Mouse (Mus musculus) midbrain, embryonic 12.5 days (tissue): ENCODE results near the gene Lrrc9. TPM values are rescaled to one million over a fixed set of nuclear protein-coding genes. Genes with fewer than 3 reads are reported as not detected.

Experiments used
- ATAC-seq: fragments of 200-750 bp; cut with Nextera tagmentation; 2 replicates; pipeline ENCODE4 v1.8.0; 2017; ENCODE audit warnings: low read depth, moderate TSS enrichment, moderate library complexity; ENCODE audit not compliant: low FRiP score
- H3K27ac ChIP-seq: fragments of 300-500 bp; sonication (generic); replicated peaks from 2 replicates; pipeline ENCODE4 v1.5.1; 2016; ENCODE audit warnings: mild to moderate bottlenecking
- H3K27me3 ChIP-seq: fragments of 300-500 bp; sonication (generic); 2 replicates; pipeline ENCODE4 v1.6.1; 2016; ENCODE audit warnings: mild to moderate bottlenecking
- H3K36me3 ChIP-seq: fragments of 300-500 bp; sonication (generic); 2 replicates; pipeline ENCODE4 v1.6.1; 2016
- H3K4me1 ChIP-seq: fragments of 300-500 bp; sonication (generic); 2 replicates; pipeline ENCODE4 v1.6.1; 2016
- H3K4me2 ChIP-seq: fragments of 300-500 bp; sonication (generic); replicated peaks from 2 replicates; pipeline ENCODE4 v1.6.1; 2016; ENCODE audit warnings: mild to moderate bottlenecking, moderate library complexity
- H3K4me3 ChIP-seq: fragments of 300-500 bp; sonication (generic); 2 replicates; pipeline ENCODE4 v1.5.1; 2016; ENCODE audit warnings: mild to moderate bottlenecking
- H3K9ac ChIP-seq: fragments of 300-500 bp; sonication (generic); replicated peaks from 2 replicates; pipeline ENCODE4 v1.6.1; 2016; ENCODE audit warnings: mild to moderate bottlenecking, moderate library complexity
- H3K9me3 ChIP-seq: fragments of 300-500 bp; sonication (generic); 2 replicates; pipeline ENCODE4 v1.6.1; 2016; ENCODE audit warnings: mild to moderate bottlenecking
- WGBS: fragments of 180-500 bp; shearing (Covaris S2); methylation state at CpG from one replicate; pipeline ENCODE4 v1.1.7; 2016; 5-methylcytosine and 5-hydroxymethylcytosine counted together
- polyA plus RNA-seq: library from polyadenylated mRNA; unstranded; fragments of >200 nt; fragmentation: Nextera tagmentation; extraction: Ambion mirVana; gene quantifications from 2 replicates; pipeline ENCODE4 v1.2.1, GENCODE M21; 2016

The Lrrc9 gene
- 2.9 and 3.1 TPM in 2 replicates for polyA plus RNA-seq

GRCm38 (mm10) chr12:72441839-72442576 lies at the start of gene Lrrc9:
Lrrc9 (plus strand) TSS chr12:72441866.
- Histone ChIP-seq H3K4me1 (peaks cover 18% of the 10 kb centered on the region), H3K4me2 (peak within 1 kb of the TSS; percentile 77), H3K27ac (peak within 1 kb of the TSS; percentile 76), H3K36me3 (no peaks in the 10 kb centered on the region), H3K9ac (peak within 1 kb of the TSS; percentile 55), H3K9me3 (no peaks in the 10 kb centered on the region), H3K4me3 (peak within 1 kb of the TSS; percentile 47), H3K27me3 (no peaks in the 10 kb centered on the region)
- ATAC-seq: peak; percentile 91
- under 1% methylated on average over 31 of the region's 31 CpGs for WGBS

GRCm38 (mm10) chr12:72393046-72393805 lies 48.4 kb upstream of the Lrrc9 start:
- Histone ChIP-seq H3K36me3 (no peaks in the 10 kb centered on the region), H3K27me3 (no peaks in the 10 kb centered on the region), H3K9ac (no peak overlapping the region), H3K9me3 (no peaks in the 10 kb centered on the region), H3K4me2 (no peak overlapping the region), H3K27ac (no peak overlapping the region), H3K4me3 (no peak overlapping the region), H3K4me1 (0 out of 2 replicates have a peak, but pooled peaks cover 4% of the 10 kb centered on the region)
- ATAC-seq: no peak
- 61% methylated on average over 13 of the region's 13 CpGs for WGBS

DNA sequence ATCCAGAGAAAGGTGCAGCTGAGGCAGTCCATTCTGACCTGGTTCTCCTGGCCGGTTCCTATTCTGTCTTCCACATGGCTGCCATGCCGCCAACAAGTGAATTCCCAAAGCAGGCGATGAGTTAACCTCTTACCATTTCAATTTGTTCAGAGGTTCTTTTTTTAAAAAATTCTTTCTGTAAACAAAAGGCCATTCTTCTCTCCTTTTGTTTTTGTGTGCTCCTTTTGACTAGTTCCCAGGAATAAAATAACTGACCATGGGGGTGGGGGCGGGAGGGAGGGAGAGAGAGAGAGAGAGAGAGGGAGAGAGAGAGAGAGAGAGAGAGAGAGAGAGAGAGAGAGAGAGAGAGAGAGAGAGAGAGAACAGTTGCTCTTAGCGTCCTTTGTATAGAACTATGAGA lies 36.6 kb upstream of the Lrrc9 start:
- peaks cover 19% of the 10 kb centered on the region for H3K4me1 ChIP-seq
- no peak overlapping the region for H3K9ac ChIP-seq
- H3K36me3 ChIP-seq: no peaks in the 10 kb centered on the region
- H3K9me3 ChIP-seq: no peaks in the 10 kb centered on the region
- peaks cover 3% of the 10 kb centered on the region; the same call in 1 of the 2 replicates for H3K27me3 ChIP-seq
- no peak for ATAC-seq
- 42% methylated on average over 5 of the region's 5 CpGs for WGBS
- no peak overlapping the region for H3K4me3 ChIP-seq
- H3K27ac ChIP-seq: no peak overlapping the region
- H3K4me2 ChIP-seq: no peak overlapping the region

- Histone ChIP-seq H3K4me2 (peak overlapping the region; percentile 79), H3K36me3 (no peaks in the 10 kb centered on the region), H3K27ac (peak overlapping the region; percentile 83), H3K9me3 (no peaks in the 10 kb centered on the region), H3K9ac (peak overlapping the region; percentile 77), H3K27me3 (peaks cover 3% of the 10 kb centered on the region; the same call in 1 of the 2 replicates), H3K4me1 (peaks cover 19% of the 10 kb centered on the region), H3K4me3 (peak overlapping the region; percentile 85)
- 6% methylated on average over 11 of the region's 11 CpGs for WGBS
- ATAC-seq: peak; percentile 68
These were observed 34.5 kb upstream of the Lrrc9 start for GRCm38 (mm10) chr12:72407146-72407545.

- Histone ChIP-seq H3K9ac (peak overlapping the region; percentile 77), H3K27ac (peak overlapping the region; percentile 83; the same call in 1 of the 2 replicates), H3K36me3 (no peaks in the 10 kb centered on the region), H3K9me3 (no peaks in the 10 kb centered on the region), H3K27me3 (peaks cover 3% of the 10 kb centered on the region; the same call in 1 of the 2 replicates), H3K4me2 (peak overlapping the region; percentile 79), H3K4me3 (peak overlapping the region; percentile 85), H3K4me1 (peaks cover 19% of the 10 kb centered on the region)
- WGBS: under 1% methylated on average over 17 of the region's 17 CpGs
- no peak for ATAC-seq
These were observed 34.0 kb upstream of the Lrrc9 start for GRCm38 (mm10) chr12:72407721-72408110.

GRCm38 (mm10) chr12:72408111-72408891 lies 33.4 kb upstream of the Lrrc9 start:
- under 1% methylated on average over 58 of the region's 63 CpGs for WGBS
- no peaks in the 10 kb centered on the region for H3K9me3 ChIP-seq
- peak overlapping the region; percentile 77 for H3K9ac ChIP-seq
- peak overlapping the region; percentile 83 for H3K27ac ChIP-seq
- peak overlapping the region; percentile 79 for H3K4me2 ChIP-seq
- H3K27me3 ChIP-seq: peaks cover 3% of the 10 kb centered on the region; the same call in 1 of the 2 replicates
- H3K4me3 ChIP-seq: peak overlapping the region; percentile 85
- H3K36me3 ChIP-seq: no peaks in the 10 kb centered on the region
- ATAC-seq: peak; percentile 89
- H3K4me1 ChIP-seq: peaks cover 19% of the 10 kb centered on the region

DNA sequence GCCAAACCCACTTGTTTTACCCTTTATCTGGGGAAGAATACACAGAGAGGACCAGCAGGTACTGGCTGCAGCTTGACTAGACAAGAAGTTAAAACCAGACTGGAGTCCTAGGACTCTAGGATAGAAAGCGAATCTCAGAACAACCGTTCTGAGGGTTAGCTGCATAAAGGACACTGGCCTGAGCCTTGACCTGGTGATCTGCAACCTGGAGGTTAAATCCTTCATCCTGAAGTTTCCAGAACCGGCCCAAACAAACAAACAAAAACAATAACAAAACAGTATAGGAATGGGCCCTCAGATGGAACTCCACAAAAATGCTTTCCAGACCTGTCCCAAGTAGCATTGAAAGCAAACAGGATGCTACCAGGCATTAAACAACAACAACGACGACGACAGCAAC lies 32.7 kb upstream of the Lrrc9 start, which contains the start of gene Rtn1:
Rtn1 (minus strand) TSS at position 101 of the 400 bp plus-strand sequence.
- no peak for ATAC-seq
- Histone ChIP-seq H3K9ac (peak within 1 kb of the TSS; percentile 77), H3K4me2 (peak within 1 kb of the TSS; percentile 79), H3K27me3 (peaks cover 3% of the 10 kb centered on the region; the same call in 1 of the 2 replicates), H3K4me3 (peak within 1 kb of the TSS; percentile 85), H3K9me3 (no peaks in the 10 kb centered on the region), H3K27ac (peak within 1 kb of the TSS; percentile 83), H3K4me1 (peaks cover 19% of the 10 kb centered on the region), H3K36me3 (no peaks in the 10 kb centered on the region)
- 31% methylated on average over 6 of the region's 6 CpGs for WGBS

GRCm38 (mm10) chr12:72417762-72418161 lies 23.9 kb upstream of the Lrrc9 start:
- Histone ChIP-seq H3K36me3 (no peaks in the 10 kb centered on the region), H3K4me3 (no peak overlapping the region), H3K4me2 (no peak overlapping the region), H3K27ac (no peak overlapping the region), H3K9me3 (peaks cover 3% of the 10 kb centered on the region; the same call in 1 of the 2 replicates), H3K4me1 (no peaks in the 10 kb centered on the region), H3K27me3 (no peaks in the 10 kb centered on the region), H3K9ac (no peak overlapping the region)
- WGBS: 39% methylated on average over 3 of the region's 3 CpGs
- no peak for ATAC-seq

DNA sequence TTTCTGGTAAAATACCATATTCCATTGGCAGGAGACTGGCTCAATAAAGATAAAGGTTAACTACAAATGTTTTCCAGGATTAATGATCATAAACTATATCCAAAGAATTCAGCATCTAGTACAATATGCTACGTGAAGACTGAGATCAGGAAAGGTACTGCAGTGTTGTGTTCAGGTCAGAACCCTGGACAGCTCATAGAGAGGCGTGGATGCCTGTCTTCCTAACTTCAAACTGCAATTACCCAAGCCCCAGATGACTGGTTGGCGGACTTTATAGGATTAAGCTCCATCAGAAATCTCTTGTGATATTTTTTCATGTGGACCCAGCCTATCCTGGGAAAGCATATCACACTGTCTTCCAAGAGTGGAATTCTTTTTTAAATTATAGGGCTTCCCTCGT lies 19.0 kb upstream of the Lrrc9 start:
- H3K4me2 ChIP-seq: no peak overlapping the region
- no peaks in the 10 kb centered on the region for H3K27me3 ChIP-seq
- no peaks in the 10 kb centered on the region for H3K36me3 ChIP-seq

DNA sequence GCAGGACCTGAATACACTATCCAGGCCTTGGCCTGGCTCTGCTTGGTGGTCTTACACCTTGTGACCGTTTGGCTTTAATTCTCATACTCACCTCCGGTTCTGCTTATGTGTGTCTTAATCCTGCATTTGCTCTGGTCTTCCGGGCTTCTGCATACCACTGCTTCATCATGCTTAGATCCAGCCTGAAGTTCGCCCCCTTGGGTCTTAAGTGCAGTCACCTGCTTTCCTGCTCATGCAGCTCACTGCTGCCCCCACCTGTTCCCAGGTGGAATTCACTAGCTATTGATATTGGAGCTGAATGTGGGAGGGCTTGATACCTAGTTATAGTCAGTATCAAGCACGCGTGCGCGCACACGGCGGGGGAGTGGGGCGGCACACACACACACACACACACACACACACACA lies 13.9 kb upstream of the Lrrc9 start:
- no peak overlapping the region for H3K9ac ChIP-seq
- H3K27ac ChIP-seq: no peak overlapping the region
- H3K36me3 ChIP-seq: no peaks in the 10 kb centered on the region
- no peak overlapping the region for H3K4me3 ChIP-seq
- no peaks in the 10 kb centered on the region for H3K27me3 ChIP-seq
- H3K9me3 ChIP-seq: no peaks in the 10 kb centered on the region
- 28% methylated on average over 11 of the region's 11 CpGs for WGBS
- ATAC-seq: peak; percentile 52; the same call in 1 of the 2 replicates
- no peak overlapping the region; the same call in 1 of the 2 replicates for H3K4me2 ChIP-seq
- no peaks in the 10 kb centered on the region for H3K4me1 ChIP-seq

More for the DNA sequence above, 19.0 kb upstream of the Lrrc9 start:
- Histone ChIP-seq H3K4me3 (no peak overlapping the region), H3K9me3 (no peaks in the 10 kb centered on the region), H3K4me1 (no peaks in the 10 kb centered on the region), H3K27ac (no peak overlapping the region), H3K9ac (no peak overlapping the region)
- no peak for ATAC-seq
- 54% methylated on average over 4 of the region's 4 CpGs for WGBS

DNA sequence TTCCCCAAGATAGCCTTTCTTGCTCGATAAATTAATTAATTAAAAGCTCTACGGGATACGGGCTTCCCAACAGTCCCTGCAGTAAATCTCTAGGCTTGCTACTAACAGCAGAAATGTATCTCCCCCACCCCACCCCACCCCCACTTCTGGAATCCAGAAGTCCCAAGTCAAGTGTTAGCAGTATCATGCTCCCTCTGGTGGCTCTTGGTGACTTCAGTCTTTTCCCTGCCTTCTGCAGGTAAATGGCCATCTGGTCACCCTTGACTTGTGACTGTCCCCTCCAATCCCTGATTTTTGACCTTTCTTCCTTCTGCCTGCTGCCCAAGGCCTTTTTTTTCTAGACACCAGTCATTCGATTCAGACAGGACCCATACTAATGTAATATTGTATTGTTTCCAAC lies 9.5 kb upstream of the Lrrc9 start:
- ATAC-seq: no peak
- H3K4me1 ChIP-seq: peaks cover 10% of the 10 kb centered on the region; the same call in 1 of the 2 replicates
- H3K4me2 ChIP-seq: no peak overlapping the region
- no peaks in the 10 kb centered on the region for H3K9me3 ChIP-seq
- no peak overlapping the region for H3K9ac ChIP-seq
- no peak overlapping the region for H3K4me3 ChIP-seq
- no peaks in the 10 kb centered on the region for H3K36me3 ChIP-seq
- H3K27me3 ChIP-seq: no peaks in the 10 kb centered on the region
- H3K27ac ChIP-seq: no peak overlapping the region
- WGBS: 86% methylated on average over 4 of the region's 4 CpGs
